Mouse (Mus musculus): ENCODE results near the gene Ndufaf7. TPM values are rescaled to one million over a fixed set of nuclear protein-coding genes. Genes with fewer than 3 reads are reported as not detected.

Ndufaf7 gene
- polyA plus RNA-seq, 1 experiment from 2014 or later = 67.7 TPM

DNA sequence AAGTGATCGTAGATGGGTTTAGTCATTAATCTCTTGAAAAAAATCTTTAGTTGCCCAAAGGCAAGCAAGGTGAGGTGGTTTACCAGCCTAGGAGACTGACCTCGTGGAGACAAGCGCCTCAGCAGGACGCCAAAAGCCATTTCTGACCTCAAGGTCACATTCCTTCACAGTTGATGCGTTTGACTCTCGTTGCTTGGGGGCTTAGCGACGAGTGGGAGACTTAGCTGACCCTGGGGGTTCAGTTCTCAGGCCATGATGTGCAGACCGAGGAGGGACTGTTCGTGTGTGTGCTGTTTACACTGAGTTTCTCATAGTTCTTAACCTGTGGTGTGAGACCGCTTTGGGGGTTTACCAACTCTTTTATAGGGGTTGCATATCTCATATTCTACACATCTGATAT lies 5.6 kb downstream of the Ndufaf7 start:
- no peak for ATAC-seq
- no peak overlapping the region for H3K9ac ChIP-seq (replicated peaks; ENCODE audit: low read depth, low read length)
- 75% methylated on average over 11 of the region's 11 CpGs for WGBS
- no peak overlapping the region for H3K4me3 ChIP-seq (replicated peaks; ENCODE audit: low read length)
- H3K27ac ChIP-seq (ENCODE audit: low read length) = no peak overlapping the region
- H3K9me3 ChIP-seq (ENCODE audit: control insufficient read depth, low read length) = no peaks in the 10 kb centered on the region
- peaks cover 23% of the 10 kb centered on the region for H3K36me3 ChIP-seq (ENCODE audit: control insufficient read depth, insufficient read depth)
- H3K27me3 ChIP-seq (replicated peaks; ENCODE audit: control insufficient read depth, insufficient read depth, low read length) = no peaks in the 10 kb centered on the region
- H3K4me1 ChIP-seq (replicated peaks; ENCODE audit: control insufficient read depth, insufficient read depth, low read length) = peaks cover 3% of the 10 kb centered on the region
- H3K4me2 ChIP-seq (ENCODE audit: low read length) = no peak overlapping the region

DNA sequence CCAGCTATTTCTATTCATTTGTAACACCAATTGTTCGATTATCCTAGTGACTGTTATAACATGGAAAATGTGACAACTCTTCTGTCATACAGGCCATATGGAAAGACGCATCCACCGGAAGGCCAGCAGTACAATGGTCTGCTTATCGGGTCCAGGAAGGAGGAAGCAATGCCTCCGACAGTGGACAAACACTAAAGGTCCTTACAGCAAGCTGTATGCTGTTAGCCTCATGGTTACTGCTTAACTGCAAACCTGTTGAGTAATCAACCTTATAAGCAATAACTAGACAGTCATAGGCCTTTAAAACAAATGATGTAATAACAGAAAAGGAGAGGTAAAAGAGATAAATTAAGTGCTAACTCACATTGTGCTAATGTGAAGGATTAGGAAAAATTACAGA lies 14.3 kb downstream of the Ndufaf7 start:
- WGBS = 97% methylated on average over 5 of the region's 5 CpGs
- no peak overlapping the region for H3K27ac ChIP-seq (ENCODE audit: low read length)
- no peak for ATAC-seq

DNA sequence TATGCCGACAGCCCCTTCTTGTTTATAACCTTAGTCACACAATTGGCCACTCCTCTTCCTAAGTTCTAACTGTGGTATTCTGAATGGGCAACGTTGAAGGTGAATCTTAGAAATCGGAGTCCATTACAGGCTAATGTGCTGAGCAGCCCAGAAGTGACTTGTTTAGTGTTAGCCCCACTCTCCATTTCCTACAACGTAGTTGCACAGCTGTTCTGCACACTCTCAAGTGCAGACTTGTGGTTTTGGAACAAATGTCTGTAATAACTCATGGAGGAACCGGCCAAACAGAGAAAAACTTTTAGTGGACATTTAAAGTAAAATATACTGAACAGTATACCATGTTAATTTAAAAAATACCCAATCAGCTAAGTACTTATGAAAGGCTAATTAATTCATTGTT lies 15.1 kb downstream of the Ndufaf7 start:
- WGBS = 94% methylated on average over 5 of the region's 5 CpGs
- H3K36me3 ChIP-seq (ENCODE audit: control insufficient read depth, insufficient read depth) = peaks cover 32% of the 10 kb centered on the region
- ATAC-seq = no peak

More for the DNA sequence above, 14.3 kb downstream of the Ndufaf7 start:
- H3K4me2 ChIP-seq (ENCODE audit: low read length) = no peak overlapping the region
- no peak overlapping the region for H3K9ac ChIP-seq (replicated peaks; ENCODE audit: low read depth, low read length)
- H3K9me3 ChIP-seq (ENCODE audit: control insufficient read depth, low read length) = no peaks in the 10 kb centered on the region
- H3K4me3 ChIP-seq (replicated peaks; ENCODE audit: low read length) = no peak overlapping the region
- H3K27me3 ChIP-seq (replicated peaks; ENCODE audit: control insufficient read depth, insufficient read depth, low read length) = no peaks in the 10 kb centered on the region
- H3K36me3 ChIP-seq (ENCODE audit: control insufficient read depth, insufficient read depth) = peaks cover 37% of the 10 kb centered on the region
- H3K4me1 ChIP-seq (replicated peaks; ENCODE audit: control insufficient read depth, insufficient read depth, low read length) = no peaks in the 10 kb centered on the region

DNA sequence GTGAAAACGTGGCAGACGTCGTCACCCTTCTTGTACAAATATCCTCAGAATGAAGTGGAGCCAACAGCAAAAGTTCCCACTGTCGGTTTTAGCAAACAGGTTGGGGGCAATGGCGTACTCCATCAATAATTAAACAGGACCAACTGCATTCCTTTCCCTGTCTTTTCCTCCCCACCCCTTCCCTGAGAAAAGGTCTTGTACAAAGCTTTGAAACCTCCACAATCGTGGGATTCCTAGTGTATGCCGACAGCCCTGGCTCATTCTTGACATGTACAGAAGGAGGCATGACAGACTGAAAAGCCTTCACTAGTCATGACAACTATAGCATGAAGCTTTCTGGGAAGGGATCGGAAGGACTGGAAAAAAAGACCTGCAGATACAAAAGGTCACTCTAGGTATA lies 16.3 kb downstream of the Ndufaf7 start:
- ATAC-seq = no peak
- H3K27ac ChIP-seq (ENCODE audit: low read length) = no peak overlapping the region
- no peaks in the 10 kb centered on the region for H3K4me1 ChIP-seq (replicated peaks; ENCODE audit: control insufficient read depth, insufficient read depth, low read length)
- H3K9ac ChIP-seq (replicated peaks; ENCODE audit: low read depth, low read length) = no peak overlapping the region
- H3K27me3 ChIP-seq (replicated peaks; ENCODE audit: control insufficient read depth, insufficient read depth, low read length) = no peaks in the 10 kb centered on the region
- H3K4me2 ChIP-seq (ENCODE audit: low read length) = no peak overlapping the region
- H3K9me3 ChIP-seq (ENCODE audit: control insufficient read depth, low read length) = no peaks in the 10 kb centered on the region
- H3K36me3 ChIP-seq (ENCODE audit: control insufficient read depth, insufficient read depth) = peaks cover 32% of the 10 kb centered on the region
- H3K4me3 ChIP-seq (replicated peaks; ENCODE audit: low read length) = no peak overlapping the region
- 89% methylated on average over 8 of the region's 8 CpGs for WGBS

More for the DNA sequence above, 15.1 kb downstream of the Ndufaf7 start:
- Histone ChIP-seq H3K9ac (replicated peaks; ENCODE audit: low read depth, low read length) (no peak overlapping the region), H3K27ac (ENCODE audit: low read length) (no peak overlapping the region), H3K4me3 (replicated peaks; ENCODE audit: low read length) (no peak overlapping the region), H3K4me1 (replicated peaks; ENCODE audit: control insufficient read depth, insufficient read depth, low read length) (no peaks in the 10 kb centered on the region), H3K27me3 (replicated peaks; ENCODE audit: control insufficient read depth, insufficient read depth, low read length) (no peaks in the 10 kb centered on the region), H3K4me2 (ENCODE audit: low read length) (no peak overlapping the region), H3K9me3 (ENCODE audit: control insufficient read depth, low read length) (no peaks in the 10 kb centered on the region)

DNA sequence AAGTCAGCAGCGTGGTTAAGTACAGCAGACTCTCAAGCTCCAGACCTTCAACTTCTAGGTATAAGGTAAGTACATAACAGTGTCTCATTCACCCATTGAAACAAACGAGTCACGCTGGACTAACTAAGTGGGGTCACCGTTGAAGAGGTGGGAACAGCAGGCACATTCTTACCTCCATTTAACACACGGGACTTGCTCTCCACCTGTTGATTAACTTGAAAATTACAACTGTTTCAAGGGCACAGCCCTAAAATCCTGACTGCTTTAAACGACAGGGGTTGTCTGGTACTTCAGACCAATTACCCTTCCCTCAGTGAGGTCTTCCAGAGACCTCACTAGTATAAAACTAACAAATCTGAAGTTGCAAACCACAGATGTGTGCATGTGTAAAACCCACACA lies 22.5 kb downstream of the Ndufaf7 start:
- Histone ChIP-seq H3K4me1 (replicated peaks; ENCODE audit: control insufficient read depth, insufficient read depth, low read length) (no peaks in the 10 kb centered on the region), H3K27me3 (replicated peaks; ENCODE audit: control insufficient read depth, insufficient read depth, low read length) (no peaks in the 10 kb centered on the region), H3K27ac (ENCODE audit: low read length) (no peak overlapping the region), H3K9me3 (ENCODE audit: control insufficient read depth, low read length) (no peaks in the 10 kb centered on the region), H3K36me3 (ENCODE audit: control insufficient read depth, insufficient read depth) (peaks cover 19% of the 10 kb centered on the region), H3K9ac (replicated peaks; ENCODE audit: low read depth, low read length) (no peak overlapping the region), H3K4me2 (ENCODE audit: low read length) (no peak overlapping the region), H3K4me3 (replicated peaks; ENCODE audit: low read length) (no peak overlapping the region)
- no peak for ATAC-seq
- 81% methylated on average over 6 of the region's 6 CpGs for WGBS

DNA sequence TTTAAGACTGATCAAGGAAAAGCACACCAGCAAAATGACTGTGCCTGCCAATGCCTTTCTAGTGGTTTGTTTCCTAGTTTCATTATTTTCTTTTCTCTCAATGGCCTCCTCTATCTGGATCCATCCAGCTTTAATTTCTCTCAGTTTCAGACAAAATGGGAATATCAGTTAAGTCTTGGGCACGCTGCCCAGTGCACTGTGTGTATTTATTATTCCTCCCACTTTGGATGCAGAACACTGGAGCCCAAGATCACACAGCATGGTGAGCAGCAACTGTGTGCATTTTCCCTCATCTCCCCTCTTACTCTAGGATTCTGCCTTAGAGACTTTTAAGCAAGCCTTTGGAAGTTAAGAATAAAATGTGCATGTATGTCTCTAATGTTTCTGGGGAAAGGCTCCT lies 27.5 kb downstream of the Ndufaf7 start:
- no peak overlapping the region for H3K27ac ChIP-seq (ENCODE audit: low read length)
- H3K9ac ChIP-seq (replicated peaks; ENCODE audit: low read depth, low read length) = no peak overlapping the region
- no peaks in the 10 kb centered on the region for H3K27me3 ChIP-seq (replicated peaks; ENCODE audit: control insufficient read depth, insufficient read depth, low read length)
- H3K4me3 ChIP-seq (replicated peaks; ENCODE audit: low read length) = no peak overlapping the region
- H3K4me2 ChIP-seq (ENCODE audit: low read length) = no peak overlapping the region
- 46% methylated on average over 1 of the region's 1 CpGs for WGBS
- peak; percentile 79 for ATAC-seq
- peaks cover 11% of the 10 kb centered on the region; the same call in 1 of the 2 replicates for H3K36me3 ChIP-seq (ENCODE audit: control insufficient read depth, insufficient read depth)
- no peaks in the 10 kb centered on the region for H3K4me1 ChIP-seq (replicated peaks; ENCODE audit: control insufficient read depth, insufficient read depth, low read length)
- no peaks in the 10 kb centered on the region for H3K9me3 ChIP-seq (ENCODE audit: control insufficient read depth, low read length)

DNA sequence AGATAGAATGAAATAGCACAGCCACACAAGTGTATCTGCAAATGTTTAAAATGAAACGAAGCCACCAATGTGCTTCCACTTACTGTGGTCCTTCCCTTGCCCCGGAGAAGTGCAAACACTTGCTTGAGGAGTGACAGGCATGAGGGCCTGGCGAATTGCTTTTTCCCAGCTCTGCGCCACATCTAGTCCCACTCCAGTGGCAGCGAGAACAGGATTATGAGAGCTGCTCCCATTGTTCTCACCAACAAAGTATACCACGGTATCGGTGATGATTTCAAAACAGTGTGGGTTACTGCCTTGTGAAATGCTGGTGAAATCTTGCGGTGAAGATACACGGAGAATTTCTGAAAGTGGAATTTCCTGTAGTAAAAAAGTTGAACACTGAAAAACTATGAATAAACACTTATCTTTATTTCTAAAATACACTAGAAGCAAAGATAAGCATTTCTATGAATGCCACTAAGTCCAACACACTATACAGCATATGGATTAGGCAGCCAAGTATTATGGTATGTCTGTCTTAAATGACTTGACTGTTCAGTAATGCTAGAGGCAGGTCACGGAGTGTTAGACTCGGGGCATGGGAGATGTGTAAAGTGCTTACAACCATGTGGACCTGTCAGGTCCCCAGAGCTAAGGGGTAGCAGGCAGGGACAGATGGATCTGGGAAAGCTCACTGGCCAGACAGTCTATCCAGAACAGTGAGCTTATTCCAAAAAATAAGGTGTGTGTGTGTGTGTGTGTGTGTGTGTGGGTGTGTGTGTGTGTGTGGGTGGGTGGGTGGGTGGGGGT lies 29.4 kb downstream of the Ndufaf7 start:
- Histone ChIP-seq H3K9me3 (ENCODE audit: control insufficient read depth, low read length) (no peaks in the 10 kb centered on the region), H3K4me1 (replicated peaks; ENCODE audit: control insufficient read depth, insufficient read depth, low read length) (no peaks in the 10 kb centered on the region), H3K4me3 (replicated peaks; ENCODE audit: low read length) (no peak overlapping the region), H3K36me3 (ENCODE audit: control insufficient read depth, insufficient read depth) (peaks cover 5% of the 10 kb centered on the region; the same call in 1 of the 2 replicates), H3K4me2 (ENCODE audit: low read length) (no peak overlapping the region), H3K27me3 (replicated peaks; ENCODE audit: control insufficient read depth, insufficient read depth, low read length) (no peaks in the 10 kb centered on the region), H3K9ac (replicated peaks; ENCODE audit: low read depth, low read length) (no peak overlapping the region), H3K27ac (ENCODE audit: low read length) (no peak overlapping the region)
- 92% methylated on average over 11 of the region's 11 CpGs for WGBS
- no peak for ATAC-seq

DNA sequence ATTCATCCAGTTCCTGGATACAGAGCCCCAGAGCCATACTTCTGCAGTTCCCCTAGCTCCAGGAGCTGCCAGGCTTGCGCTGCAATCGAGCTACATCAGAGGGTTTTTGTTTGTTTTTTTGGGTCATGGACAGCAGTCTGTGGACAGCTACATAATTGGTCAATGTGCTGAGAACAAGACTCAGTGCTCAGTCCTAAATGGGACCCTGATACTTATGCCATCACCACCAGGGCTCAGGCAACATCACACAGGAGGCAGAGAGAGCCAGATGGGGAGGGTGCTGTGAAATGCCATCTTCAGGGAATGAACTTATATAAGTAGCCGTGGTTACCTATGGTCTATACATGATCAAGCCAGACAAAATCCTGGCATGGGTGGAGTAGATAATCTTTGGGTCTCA lies 31.6 kb downstream of the Ndufaf7 start:
- H3K36me3 ChIP-seq (ENCODE audit: control insufficient read depth, insufficient read depth) = peaks cover 3% of the 10 kb centered on the region; the same call in 1 of the 2 replicates
- no peak for ATAC-seq
- H3K27me3 ChIP-seq (replicated peaks; ENCODE audit: control insufficient read depth, insufficient read depth, low read length) = no peaks in the 10 kb centered on the region
- H3K4me2 ChIP-seq (ENCODE audit: low read length) = no peak overlapping the region
- WGBS = 83% methylated on average over 3 of the region's 3 CpGs
- no peaks in the 10 kb centered on the region for H3K9me3 ChIP-seq (ENCODE audit: control insufficient read depth, low read length)
- no peak overlapping the region for H3K9ac ChIP-seq (replicated peaks; ENCODE audit: low read depth, low read length)
- H3K27ac ChIP-seq (ENCODE audit: low read length) = no peak overlapping the region
- no peaks in the 10 kb centered on the region for H3K4me1 ChIP-seq (replicated peaks; ENCODE audit: control insufficient read depth, insufficient read depth, low read length)
- H3K4me3 ChIP-seq (replicated peaks; ENCODE audit: low read length) = no peak overlapping the region

DNA sequence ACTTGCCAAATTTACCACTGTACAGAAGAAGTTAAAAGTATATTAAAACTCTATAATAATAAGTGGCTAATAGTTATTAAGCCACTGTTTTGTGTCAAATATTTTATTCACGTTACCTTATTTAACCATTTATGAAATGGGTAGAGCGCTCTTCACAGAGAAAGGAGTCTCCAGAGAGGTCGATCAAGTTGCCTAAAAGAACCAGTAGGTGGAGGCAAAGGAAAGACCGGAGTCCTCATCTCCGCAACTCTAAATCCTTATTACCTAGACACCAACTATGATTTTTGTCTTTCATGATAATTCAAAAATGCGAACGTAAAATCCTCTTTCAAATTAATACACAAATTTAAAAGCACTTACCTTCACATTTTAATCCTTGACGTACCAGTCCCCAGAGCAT lies 46.2 kb downstream of the Ndufaf7 start:
- no peak for ATAC-seq
- 93% methylated on average over 8 of the region's 8 CpGs for WGBS

More for the DNA sequence above, 46.2 kb downstream of the Ndufaf7 start:
- H3K4me1 ChIP-seq (replicated peaks; ENCODE audit: control insufficient read depth, insufficient read depth, low read length) = no peaks in the 10 kb centered on the region
- H3K36me3 ChIP-seq (ENCODE audit: control insufficient read depth, insufficient read depth) = no peaks in the 10 kb centered on the region
- no peak overlapping the region for H3K4me3 ChIP-seq (replicated peaks; ENCODE audit: low read length)
- H3K4me2 ChIP-seq (ENCODE audit: low read length) = no peak overlapping the region
- H3K27ac ChIP-seq (ENCODE audit: low read length) = no peak overlapping the region
- H3K9ac ChIP-seq (replicated peaks; ENCODE audit: low read depth, low read length) = no peak overlapping the region
- H3K27me3 ChIP-seq (replicated peaks; ENCODE audit: control insufficient read depth, insufficient read depth, low read length) = no peaks in the 10 kb centered on the region
- no peaks in the 10 kb centered on the region for H3K9me3 ChIP-seq (ENCODE audit: control insufficient read depth, low read length)
